Mouse (Mus musculus) ES-Bruce4 (cell line): ENCODE measurements at regions not wholly inside any gene's neighbourhood (a gene's known extent, or its start where the extent isn't known, plus 50 kb on each side); places are given as distances from the start of the nearest gene placed in this dataset.

Experiments
- H3K27ac ChIP-seq: 2 replicates; pipeline ENCODE4 v1.5.1; 2012; ENCODE audit warnings: low read length, inconsistent platforms; ENCODE audit not compliant: insufficient read depth
- H3K27me3 ChIP-seq: 2 replicates; pipeline ENCODE4 v1.6.1; 2012; ENCODE audit warnings: mild to moderate bottlenecking, low read length, inconsistent platforms; ENCODE audit not compliant: control insufficient read depth, poor library complexity, insufficient read depth, severe bottlenecking
- H3K36me3 ChIP-seq: 2 replicates; pipeline ENCODE4 v1.6.1; 2012; ENCODE audit warnings: inconsistent platforms, mild to moderate bottlenecking, low read length, moderate library complexity; ENCODE audit not compliant: control insufficient read depth, poor library complexity, insufficient read depth, severe bottlenecking
- H3K4me1 ChIP-seq: one replicate; pipeline ENCODE4 v1.8.1; 2011; ENCODE audit warnings: low read length; ENCODE audit not compliant: control insufficient read depth, insufficient read depth
- H3K4me3 ChIP-seq: 2 replicates; pipeline ENCODE4 v1.5.1; 2011; ENCODE audit warnings: low read depth, mild to moderate bottlenecking, low read length
- H3K9ac ChIP-seq: 2 replicates; pipeline ENCODE4 v1.6.1; 2012; ENCODE audit warnings: low read depth, mild to moderate bottlenecking, inconsistent platforms; ENCODE audit not compliant: poor library complexity, severe bottlenecking
- H3K9me3 ChIP-seq: replicated peaks from 2 replicates; pipeline ENCODE4 v1.6.1; 2012; ENCODE audit warnings: mild to moderate bottlenecking, low read length, inconsistent platforms; ENCODE audit not compliant: control insufficient read depth, poor library complexity, insufficient read depth, severe bottlenecking
- CTCF ChIP-seq: IDR thresholded peaks from one replicate; pipeline ENCODE4 v1.8.1; 2011; ENCODE audit warnings: low read depth, low read length
- EP300 ChIP-seq: IDR thresholded peaks from 2 replicates; pipeline ENCODE4 v1.6.1; 2011; ENCODE audit warnings: low read depth, low read length; ENCODE audit not compliant: insufficient read depth
- POLR2A ChIP-seq: IDR thresholded peaks from one replicate; pipeline ENCODE4 v1.8.1; 2011; ENCODE audit warnings: low read length; ENCODE audit not compliant: insufficient read depth

DNA sequence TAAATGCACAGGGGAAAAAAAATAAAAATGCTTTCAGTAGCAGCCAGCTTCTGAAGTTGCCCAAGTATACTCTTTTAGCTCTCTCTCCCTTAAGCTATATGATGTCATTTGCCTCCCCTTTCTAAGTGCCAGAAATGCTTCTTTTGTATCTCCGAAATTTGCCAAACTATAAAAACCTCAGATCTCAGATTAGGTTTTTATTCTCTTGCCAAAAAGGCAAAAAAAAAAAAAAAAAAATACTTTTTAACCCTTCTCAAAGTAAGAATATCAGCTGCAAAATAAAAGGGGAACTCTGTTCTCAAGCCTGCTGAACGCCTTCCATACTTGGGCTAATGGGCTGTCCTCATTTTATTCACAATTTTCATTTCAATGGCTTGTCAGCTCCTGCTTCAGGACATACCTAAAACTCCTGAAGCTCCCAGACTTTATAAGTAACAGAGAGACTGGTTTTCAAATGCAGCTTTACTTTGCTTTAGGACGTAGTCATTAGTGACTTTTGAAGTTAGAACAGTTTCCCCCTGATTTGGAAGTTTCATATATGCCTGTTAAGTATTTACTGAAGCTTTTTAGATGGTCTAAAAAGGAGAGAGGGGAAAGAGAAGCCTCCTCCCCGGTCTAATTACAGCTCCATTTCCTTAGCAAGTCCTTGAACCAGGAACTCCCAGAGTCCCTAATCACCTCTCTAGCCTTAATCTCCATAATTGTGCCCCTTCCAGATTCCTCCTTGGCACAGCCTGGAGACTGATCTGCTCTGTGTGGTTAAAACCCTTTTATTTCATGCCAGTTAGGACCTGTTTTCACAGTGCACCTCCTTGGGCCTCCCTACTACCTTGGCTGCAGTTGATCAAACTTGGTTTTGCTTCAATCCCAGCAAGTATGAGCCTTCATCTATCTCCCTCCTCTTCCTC is 633.5 kb upstream of the Arid1b start:
- Histone ChIP-seq H3K9me3 (no peaks in the 10 kb centered on the region), H3K4me1 (no peaks in the 10 kb centered on the region)

DNA sequence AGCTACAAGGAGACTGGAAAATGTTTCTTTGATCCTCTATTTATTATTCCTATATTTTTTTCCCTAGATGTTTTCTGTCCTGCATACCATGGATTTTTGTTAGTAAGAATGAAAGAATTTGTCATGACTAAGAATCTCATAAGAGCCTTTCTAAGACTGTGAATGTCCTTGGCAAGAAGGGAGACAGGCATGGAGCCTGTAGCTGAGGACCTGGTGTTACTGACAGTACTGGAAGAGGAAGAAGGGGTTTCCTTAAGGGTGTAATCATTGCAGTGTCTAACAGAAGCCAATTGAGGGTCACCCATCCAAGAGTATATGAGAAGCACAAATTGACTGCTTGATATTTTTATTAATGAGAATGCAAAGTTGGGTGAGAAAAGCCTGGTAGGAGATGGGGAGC is 628.3 kb upstream of the Arid1b start:
- Histone ChIP-seq H3K4me1 (no peaks in the 10 kb centered on the region), H3K36me3 (no peaks in the 10 kb centered on the region), H3K27ac (no peak overlapping the region), H3K9ac (no peak overlapping the region), H3K27me3 (no peaks in the 10 kb centered on the region), H3K4me3 (no peak overlapping the region), H3K9me3 (no peaks in the 10 kb centered on the region)
- TF ChIP-seq CTCF = no peak
- no peak for TF ChIP-seq EP300
- TF ChIP-seq POLR2A = no peak

More for the DNA sequence above, 633.5 kb upstream of the Arid1b start:
- no peak overlapping the region for H3K27ac ChIP-seq
- no peak overlapping the region for H3K4me3 ChIP-seq
- no peaks in the 10 kb centered on the region for H3K36me3 ChIP-seq
- TF ChIP-seq POLR2A = no peak
- H3K27me3 ChIP-seq = no peaks in the 10 kb centered on the region
- H3K9ac ChIP-seq = no peak overlapping the region

DNA sequence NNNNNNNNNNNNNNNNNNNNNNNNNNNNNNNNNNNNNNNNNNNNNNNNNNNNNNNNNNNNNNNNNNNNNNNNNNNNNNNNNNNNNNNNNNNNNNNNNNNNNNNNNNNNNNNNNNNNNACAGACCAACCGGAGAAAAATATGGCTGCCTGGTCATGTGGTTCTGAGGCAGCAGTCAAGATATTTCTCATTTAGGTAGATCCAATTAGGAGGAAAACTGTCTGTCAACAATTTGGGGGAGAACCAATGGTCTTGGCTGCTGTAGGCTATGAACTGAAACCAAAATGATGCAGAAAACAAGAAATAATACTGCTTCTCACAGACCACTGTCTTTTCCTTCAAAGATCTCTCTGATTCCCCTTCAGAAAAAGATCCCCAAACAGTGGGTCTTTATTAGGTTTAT is 613.7 kb upstream of the Arid1b start:
- TF ChIP-seq POLR2A (no peak), CTCF (no peak), EP300 (no peak)
- H3K27me3 ChIP-seq = no peaks in the 10 kb centered on the region
- H3K27ac ChIP-seq = no peak overlapping the region
- H3K4me3 ChIP-seq = no peak overlapping the region
- 0 out of 2 replicates have a peak, but pooled peaks cover 3% of the 10 kb centered on the region for H3K9me3 ChIP-seq
- H3K9ac ChIP-seq = no peak overlapping the region
- no peaks in the 10 kb centered on the region for H3K36me3 ChIP-seq
- no peaks in the 10 kb centered on the region for H3K4me1 ChIP-seq

DNA sequence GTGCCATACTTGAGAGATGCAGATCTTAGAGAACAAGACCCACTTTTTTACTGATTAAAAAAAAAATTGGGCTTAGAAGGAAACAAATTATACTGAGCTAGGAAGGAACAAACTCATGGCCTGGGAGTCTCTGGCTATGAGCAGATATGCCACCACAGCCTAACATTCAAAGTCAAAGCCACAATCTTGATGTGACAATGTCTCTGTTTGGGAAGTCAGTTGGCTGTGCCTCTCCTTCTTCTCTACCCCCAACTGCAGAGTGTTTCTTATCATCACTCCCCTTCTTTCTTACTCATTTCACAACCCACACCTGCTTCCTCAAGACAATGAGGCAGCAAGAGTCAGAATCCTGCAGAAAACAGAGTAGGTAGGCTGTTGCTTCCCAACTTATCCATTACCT is 613.3 kb upstream of the Arid1b start:
- H3K9me3 ChIP-seq = 0 out of 2 replicates have a peak, but pooled peaks cover 3% of the 10 kb centered on the region
- no peak for TF ChIP-seq EP300
- TF ChIP-seq CTCF = no peak
- no peak for TF ChIP-seq POLR2A
- H3K27ac ChIP-seq = no peak overlapping the region
- no peaks in the 10 kb centered on the region for H3K4me1 ChIP-seq
- no peaks in the 10 kb centered on the region for H3K36me3 ChIP-seq
- H3K27me3 ChIP-seq = no peaks in the 10 kb centered on the region
- no peak overlapping the region for H3K4me3 ChIP-seq
- H3K9ac ChIP-seq = no peak overlapping the region

DNA sequence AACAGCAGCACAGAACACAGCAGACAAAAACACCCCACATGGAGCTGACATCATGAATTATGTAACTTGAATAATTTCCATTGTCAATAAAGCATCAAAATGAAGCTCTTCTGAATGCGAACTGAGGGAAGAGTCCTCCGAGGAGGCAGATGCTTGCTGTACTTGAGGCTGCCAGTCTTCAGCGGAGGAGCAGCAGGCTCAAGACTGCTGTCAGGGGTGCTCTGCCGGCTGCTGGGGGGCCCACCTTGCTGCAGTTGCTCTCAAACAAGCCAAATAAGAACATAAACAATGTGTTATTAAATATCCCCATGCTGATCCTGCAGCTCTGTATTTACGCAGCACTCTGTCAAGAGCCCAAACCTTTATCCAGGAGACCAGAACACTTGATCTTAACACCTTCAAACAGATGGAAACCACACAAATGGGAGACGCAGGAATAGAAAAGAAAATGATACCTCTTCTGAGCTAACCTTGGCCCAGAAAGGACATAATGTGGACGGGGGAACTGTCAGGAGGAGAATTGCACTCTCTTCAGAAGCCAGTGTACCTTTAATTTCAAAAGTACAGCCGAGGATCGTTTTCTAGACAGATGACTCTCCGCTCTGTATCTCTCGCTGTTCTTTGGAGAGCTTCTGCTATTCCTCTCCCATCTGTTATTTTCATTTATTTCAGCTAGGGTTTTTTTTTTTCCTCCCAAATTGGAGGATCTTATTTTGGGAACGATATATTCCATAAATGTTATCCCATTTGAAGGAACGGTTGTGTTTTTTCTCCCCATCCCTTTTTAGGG is 612.0 kb upstream of the Arid1b start:
- TF ChIP-seq POLR2A = no peak
- no peak for TF ChIP-seq CTCF
- no peak for TF ChIP-seq EP300
- Histone ChIP-seq H3K27me3 (no peaks in the 10 kb centered on the region), H3K27ac (no peak overlapping the region), H3K9ac (no peak overlapping the region), H3K9me3 (0 out of 2 replicates have a peak, but pooled peaks cover 3% of the 10 kb centered on the region), H3K36me3 (no peaks in the 10 kb centered on the region), H3K4me3 (no peak overlapping the region), H3K4me1 (no peaks in the 10 kb centered on the region)

DNA sequence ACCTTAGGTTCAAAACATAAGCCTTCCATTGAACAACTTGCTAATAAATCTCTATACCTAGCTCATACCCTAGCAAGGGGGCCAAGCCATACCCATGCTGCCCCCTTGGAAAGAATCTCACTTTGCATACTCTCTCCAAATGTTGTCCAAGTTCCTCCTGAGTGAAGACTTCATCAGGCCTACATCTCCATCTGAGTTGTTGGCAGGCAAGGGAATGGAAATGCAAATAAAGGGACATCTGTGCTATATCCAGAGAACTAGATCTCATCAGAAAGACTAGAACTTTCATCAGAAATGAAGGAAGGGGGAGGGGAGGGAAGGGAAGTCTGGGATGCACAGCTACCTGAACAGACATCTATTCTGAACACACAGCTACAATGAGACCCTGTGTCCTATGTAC is 611.4 kb upstream of the Arid1b start:
- no peak for TF ChIP-seq POLR2A
- TF ChIP-seq CTCF = no peak
- no peak for TF ChIP-seq EP300
- Histone ChIP-seq H3K9me3 (0 out of 2 replicates have a peak, but pooled peaks cover 3% of the 10 kb centered on the region), H3K36me3 (no peaks in the 10 kb centered on the region), H3K9ac (no peak overlapping the region), H3K4me3 (no peak overlapping the region), H3K4me1 (no peaks in the 10 kb centered on the region), H3K27ac (no peak overlapping the region), H3K27me3 (no peaks in the 10 kb centered on the region)
